Mouse (Mus musculus) heart, postnatal 4 days (tissue): ENCODE measurements at regions not wholly inside any gene's neighbourhood (a gene's known extent, or its start where the extent isn't known, plus 50 kb on each side); places are given as distances from the start of the nearest gene placed in this dataset.

Source experiments
- DNase-seq: peaks from one replicate; pipeline ENCODE4 v3.0.0; 2021

DNA sequence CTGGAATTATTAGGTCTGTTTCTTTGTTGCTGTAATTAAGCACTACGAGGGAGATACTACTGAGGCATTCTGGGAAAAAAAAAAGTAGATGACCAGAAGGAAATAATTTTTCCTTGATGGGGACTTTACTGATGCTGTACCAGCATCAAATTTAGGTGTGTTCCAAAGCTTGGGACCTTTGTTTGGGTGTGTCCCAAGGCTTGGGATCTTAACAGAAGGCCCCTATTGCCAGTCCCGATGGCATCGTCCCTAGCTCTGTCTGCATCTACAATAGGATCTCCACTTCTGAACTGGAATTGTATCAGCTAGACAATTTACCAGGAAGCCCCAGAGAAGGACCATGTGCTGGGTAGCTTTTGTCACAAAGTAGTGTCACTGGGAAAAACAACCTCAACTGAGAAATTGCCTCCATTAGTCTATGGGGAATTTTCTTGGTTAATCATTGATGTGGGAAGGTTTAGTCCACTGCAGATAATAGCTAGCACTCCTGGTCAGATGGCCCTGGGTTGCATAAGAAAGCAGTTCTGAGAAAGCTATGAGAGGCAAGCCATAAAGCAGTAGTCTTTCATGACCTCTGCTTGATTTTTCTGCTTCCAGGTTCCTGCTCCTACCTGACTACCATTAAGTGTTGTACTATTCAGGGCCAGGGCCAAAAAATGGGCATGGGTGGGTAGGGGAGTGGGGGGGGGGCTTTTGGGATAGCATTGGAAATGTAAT lies 392.7 kb downstream of the Igsf11 start:
- DNase-seq: no peak

DNA sequence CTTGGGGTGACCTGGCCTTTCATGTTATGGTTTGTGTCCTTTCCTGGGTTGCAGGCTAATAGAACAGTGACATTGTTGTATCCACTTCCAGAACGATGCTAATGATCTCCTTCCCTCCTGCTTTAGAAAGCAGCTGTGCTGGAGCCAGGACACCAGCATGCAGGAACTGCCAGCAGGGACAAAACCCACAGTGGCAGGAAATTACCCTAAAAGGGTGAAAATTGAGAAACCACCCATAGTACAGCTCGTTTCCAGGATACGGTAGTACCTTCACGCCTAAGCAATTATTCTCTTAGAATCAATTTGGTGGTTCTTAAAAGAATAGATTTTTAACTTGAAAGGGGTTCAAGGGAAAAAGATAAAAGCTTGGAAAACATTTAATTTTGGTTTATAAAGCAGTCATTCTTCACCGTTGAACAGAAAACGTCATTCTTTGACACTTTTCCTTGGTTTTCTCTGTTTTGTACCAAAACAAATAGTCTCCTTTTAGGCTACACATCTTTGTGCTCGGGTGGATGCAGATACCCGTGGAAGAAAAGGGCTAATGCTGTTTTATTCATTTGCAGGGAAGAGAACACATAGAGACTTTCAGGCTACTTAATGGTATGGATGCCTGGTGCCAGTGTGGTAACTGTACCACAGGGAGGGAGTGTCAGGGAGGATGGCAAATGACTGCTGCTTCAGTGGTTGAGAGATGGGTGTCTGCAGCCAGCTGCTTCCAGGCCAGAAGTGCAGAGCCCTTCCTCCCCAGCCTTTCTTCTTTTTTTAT lies 394.5 kb downstream of the Igsf11 start:
- DNase-seq: no peak

DNA sequence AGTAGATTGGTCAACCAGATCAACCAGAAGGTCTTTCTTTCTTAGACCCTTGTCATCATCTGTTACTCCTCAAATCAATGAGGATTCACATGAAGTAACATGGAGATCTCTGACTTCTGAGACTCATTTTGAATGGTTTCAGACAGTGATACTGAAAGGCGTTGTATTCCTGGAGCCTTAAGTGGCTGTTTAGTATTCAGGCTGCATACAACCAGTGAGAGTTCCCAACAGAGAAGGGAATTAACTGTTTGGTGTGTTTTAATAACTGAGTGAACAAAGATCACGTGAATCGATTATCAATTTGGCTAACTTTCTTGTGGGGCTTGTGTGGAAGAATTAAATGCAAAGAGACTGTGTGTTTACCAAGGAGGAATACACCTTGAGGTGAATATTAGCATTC lies 406.4 kb downstream of the Igsf11 start:
- no peak for DNase-seq

DNA sequence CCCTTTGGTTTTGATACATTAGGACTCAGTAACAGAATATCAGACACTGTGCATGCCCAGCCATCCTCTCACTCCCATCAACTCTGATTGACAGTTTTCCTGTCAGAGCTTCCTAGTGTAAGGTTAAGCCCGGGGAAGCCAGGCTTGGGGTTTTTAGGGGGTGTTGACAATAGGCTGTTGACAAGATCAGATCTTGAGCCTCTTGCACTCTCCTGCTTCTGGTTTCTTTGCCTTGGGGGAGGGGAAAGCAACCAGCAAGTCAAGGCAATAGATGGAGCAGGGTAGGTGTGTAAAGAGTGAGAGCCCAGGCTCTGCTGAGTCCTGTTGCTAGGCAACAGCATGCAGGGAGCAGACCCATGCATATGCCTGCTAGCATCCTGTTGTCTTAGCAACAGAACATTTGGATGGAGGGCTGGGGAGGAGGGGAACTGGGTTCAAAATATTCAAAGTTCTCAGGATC lies 410.5 kb downstream of the Igsf11 start:
- no peak for DNase-seq

DNA sequence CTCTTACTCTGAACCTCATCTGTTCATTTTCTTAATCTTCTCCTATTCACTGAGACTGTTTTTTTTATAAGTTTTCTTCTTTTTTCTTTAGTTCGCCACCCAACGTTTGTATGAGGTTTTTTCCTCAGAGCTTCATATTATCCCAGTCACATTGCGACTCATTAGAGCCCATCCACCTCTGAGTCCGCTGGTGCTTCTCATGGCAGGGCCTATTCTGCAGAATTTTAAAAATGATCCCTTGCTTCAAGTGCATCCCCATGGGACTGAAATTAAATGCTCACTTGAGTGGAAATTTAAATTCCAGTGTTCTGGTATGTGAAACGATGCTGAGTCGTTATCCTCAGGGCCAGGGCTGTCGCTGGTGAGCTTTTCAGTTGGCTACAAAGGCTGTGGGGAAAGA lies 410.9 kb downstream of the Igsf11 start:
- DNase-seq: no peak

DNA sequence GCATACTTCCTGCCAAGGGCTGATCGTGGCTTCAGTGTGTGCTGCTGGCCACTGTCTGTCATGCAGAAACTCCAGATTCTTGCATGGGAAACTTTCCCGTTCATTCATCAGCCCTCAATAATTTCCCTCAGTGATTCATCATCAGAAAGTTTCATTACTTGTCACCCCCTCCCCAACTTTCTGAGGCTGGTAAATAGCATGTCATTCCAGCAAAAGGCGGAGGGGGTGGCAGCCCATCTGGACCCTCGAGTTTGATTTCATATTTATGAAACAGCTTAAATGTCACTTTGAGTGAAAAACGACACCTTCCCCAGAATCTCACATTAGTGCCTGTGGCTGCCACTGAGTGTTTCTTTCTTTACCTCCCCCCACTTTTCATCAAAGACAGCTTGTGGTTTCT lies 415.5 kb downstream of the Igsf11 start:
- DNase-seq: no peak

DNA sequence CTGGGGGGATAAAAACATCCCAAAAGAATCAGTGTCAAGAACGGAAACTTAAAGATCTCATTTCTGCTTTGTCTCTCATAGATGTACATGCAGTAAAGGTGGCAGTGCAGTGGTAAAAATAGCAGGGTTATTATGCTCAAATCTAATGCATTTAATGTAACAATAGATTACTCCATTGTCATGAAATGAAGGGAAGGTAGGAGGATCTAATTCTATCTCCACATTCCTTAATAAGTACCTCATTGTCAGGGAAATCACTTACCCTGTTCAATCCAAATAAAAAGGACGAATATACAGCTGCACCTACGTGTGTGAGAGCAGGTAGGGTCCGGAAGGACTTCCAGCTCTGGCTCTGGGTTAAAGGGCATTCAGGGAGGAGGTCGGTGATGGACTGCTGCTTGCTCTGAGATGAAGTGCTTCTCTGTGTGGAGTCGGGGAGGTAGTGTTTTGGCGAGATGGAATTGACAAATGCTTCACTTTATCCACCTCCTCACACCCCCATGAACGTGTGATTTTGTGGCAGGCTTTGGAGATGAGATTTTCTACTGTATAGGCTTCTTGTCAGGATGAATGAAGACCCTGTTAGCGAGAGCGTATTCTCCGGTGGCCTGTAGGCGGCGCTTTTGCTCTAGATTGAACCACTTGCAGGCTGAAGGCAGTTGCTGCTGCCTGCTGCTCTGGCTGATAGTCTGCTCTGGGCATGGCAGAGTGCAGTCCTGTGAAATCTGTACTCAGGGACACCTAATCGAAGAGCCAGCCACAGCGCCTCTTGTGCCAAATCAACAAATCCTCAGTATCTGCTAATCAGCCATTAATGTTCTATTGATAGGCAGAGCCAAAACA lies 424.5 kb downstream of the Igsf11 start:
- peak; percentile 61 for DNase-seq

DNA sequence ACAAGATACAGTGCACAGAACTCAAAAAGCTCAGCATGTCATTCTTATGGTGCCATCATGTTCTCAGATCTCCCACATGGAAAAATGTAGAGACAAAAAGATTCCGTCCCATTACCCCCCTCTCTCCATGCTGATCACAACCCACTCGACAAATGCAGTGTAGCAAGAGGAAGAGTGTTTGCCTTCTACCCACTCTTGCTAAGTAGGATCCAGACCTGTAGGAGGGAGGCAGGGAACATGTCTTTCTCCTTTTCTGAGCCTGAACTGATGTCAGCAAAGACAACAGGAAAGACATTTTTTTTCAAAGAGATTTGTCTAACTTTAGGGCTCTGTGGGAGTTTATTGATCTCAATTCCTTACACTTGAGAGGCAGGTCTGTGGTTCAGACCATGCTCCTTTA lies 433.2 kb downstream of the Igsf11 start:
- no peak for DNase-seq

DNA sequence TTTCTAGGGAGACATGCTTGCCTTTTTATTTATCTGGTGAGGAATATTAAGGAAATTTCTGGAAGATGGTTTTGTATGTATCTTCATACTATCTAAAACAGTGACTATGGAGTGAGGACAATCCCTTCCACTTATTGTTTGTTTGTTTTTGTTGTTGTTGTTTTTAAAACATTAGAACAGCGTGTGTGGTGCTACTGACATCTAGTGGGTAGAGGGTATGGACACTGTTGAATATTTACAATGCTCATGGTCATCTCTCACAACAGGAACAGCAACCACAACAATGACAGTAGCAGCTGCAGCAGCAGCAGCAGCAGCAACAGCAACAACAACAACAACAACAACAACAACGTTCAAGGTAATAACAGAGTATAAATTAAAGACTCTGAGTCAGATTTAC lies 471.2 kb downstream of the Igsf11 start:
- no peak for DNase-seq

DNA sequence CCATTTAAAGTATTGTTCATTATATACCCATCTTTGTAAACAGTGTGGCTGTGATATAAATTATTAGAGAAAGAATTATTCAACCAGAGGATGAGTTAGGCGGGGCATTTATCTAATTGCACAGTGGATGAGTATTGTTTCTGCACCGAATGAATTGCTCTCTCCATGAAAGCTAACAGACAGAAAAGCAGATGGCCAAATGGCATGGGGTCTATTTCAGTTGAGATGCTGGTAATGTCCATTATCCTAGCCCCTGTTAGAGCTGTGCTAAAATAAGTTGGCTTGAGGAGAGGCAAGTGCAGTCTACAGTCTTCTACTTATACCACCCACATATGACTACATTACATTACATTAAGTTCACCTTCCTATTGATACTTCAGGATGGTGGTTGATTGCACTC lies 475.8 kb downstream of the Igsf11 start:
- no peak for DNase-seq

DNA sequence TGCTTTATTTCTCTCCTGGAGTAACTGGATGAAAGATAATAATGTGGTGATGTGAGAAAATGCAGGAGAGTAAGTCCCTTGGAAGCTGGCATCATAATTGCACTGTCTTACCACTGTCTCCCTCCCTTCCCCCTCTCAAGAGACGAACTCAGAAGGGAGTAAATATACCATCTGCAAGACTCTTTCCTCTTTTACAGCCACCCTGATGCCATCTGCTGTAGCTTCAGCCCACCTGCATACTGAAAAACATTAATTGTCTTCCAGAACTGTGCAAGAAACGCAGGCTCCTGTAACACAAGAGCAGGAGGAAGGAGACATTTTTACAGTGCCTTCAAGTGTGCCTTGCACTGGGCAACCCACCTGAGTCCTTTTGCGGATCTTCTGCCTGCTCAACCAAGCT lies 482.1 kb downstream of the Igsf11 start:
- no peak for DNase-seq

DNA sequence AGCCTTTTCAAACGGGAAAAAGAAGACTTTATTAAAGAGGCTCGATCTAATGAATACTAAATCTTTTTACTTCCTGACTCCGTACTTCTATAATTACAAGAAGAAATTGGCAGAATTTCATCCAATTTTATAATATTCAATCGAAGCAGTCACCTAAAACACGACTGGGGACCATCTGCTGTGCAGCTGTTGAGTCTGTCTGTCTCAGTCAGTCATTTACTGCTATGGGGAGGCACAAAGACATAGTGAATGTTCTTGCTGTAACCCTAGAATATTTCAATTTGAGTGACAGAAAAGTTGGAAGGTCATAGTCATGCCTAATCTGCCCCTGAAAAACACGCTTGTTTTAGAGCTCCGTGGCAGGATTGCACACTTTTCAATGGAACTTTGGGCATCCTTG lies 487.5 kb downstream of the Igsf11 start:
- no peak for DNase-seq

DNA sequence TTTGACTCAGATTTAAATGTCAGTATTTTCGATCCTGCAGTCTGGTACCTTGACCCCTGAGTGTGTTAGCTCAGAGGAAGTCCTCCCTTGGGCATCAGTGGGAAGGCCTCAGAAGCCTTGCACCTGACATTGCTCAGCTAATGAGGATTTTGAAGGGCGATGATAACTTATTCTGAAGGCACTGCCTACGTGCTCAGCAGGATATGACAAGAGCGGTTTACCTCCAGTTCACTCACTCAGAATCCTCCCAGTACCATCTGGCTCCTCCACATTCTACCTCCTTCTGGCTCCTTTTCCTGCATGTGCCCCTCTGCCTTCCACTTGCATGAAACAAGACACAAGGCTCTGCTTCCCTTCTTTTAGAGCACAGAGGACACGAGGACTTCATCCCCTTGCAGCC lies 497.5 kb downstream of the Igsf11 start:
- no peak for DNase-seq

DNA sequence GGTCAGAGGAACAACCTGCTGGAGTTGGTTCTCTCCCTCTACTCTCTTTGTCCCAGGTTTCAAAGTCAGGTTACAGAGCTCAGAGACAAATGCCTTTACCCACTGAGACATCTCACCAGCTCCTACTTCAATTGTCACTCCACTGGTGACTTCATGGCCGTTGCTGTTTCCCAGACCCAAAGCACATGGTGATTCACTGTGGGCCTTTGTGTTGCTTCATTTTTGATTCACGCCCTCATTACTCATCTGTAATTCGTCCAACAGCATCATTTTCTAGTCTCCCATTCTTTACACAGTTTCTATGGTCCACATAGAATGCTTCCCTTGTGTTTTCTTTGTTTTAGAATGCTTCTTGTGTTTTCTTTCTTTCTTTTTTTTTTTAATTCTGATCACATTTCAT lies 498.2 kb downstream of the Igsf11 start:
- no peak for DNase-seq

DNA sequence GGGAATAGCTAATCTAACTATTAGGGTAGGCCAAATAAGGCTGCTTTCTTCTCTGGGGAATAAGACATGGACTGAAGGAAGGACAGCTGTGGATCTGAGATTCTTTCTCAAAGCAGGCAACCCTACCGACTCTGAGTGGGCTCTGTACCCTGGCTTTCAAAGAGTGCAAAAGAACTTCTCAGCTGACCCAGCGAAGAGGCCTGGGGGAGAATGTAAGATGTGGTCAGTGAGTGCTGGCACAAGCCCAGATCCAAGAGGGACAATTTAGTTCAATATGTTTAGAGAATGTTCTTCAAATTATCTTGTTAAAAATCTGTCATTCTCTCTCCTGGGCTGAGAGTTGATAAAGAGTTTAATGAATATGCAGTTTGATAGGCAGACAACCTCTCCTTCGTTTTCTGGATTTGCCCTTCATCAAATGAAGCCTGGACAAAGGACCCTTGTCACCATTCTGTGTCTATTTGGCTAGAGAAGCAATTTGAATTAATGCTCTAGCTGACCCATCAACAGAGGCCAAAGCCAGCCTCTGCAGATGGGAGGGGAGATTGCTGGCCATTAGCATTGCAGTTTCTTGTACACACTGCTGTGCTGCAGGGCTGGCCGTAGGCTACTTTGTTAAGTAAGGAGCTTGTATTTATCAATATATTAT lies 509.8 kb downstream of the Igsf11 start:
- DNase-seq: no peak

DNA sequence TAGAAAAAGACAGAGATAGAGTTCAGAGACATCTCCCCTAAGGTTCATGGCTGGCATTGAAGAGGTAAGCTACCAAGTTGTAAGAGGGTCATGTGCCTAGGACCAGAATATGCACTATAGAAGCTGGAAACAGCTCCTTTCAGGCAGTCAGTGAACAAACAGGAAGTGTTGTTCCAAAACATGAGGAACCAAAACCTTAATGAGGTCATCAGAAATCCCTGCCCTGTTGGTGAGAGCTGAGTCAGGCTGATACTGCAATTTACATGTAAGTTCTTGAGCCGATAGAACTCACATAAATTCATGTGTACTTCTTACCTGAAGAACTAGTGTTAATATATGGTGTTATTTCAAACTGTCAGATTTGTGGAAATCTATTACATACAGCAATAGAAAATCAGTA lies 539.1 kb downstream of the Igsf11 start:
- DNase-seq: no peak

DNA sequence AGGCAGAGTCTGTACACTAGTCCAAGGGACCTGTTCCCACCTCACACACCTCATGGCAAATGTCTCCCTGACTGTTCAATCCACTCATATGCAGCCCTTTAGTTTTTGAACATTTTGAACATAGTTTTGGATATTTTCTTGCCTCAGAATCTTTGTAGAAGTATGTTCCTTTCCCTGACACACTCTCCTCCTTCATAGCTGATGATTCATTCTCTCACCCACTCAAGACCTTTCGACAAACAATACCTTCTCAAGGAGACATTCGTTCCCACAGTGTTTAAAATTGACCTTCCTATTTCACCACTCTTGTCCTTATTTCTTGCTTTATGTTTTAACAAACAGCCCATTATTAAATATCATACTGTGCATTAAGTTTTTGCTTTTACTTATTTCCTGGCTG lies 538.4 kb upstream of the Lsamp start:
- DNase-seq: no peak

DNA sequence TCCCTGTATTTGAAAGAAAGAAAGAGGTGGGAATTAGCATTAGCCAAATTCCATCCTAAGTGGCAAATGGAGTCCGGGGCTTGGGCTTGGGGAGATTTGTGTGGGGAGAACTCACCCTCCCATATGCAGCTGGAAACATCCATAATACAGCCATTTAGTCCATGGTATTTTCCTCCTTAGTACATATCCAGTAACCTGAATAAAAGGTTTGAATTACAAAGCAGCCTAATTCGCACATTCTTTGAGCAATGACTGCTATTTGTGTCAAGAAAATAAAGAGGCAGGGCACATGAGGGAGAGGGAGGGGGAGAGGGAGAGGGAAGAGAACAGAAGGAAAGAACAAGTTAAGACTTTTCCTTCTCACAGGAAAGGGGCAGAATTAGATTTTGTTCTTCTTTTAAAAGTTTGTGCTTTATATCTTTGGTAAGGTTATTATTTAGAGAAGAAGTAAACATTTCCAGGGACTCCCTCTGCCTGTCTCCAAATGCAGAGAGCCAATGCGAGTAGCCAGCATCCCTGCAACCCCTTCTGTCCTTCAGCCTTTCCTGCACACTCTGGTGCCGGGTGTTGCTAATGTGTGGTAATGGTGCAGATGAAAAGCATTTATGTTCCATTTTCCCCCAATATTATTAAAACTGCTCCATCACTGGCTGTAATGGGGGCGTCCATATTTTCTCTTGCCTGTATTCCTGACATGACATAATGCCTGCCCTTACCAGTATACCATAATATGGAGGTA lies 530.6 kb upstream of the Lsamp start:
- DNase-seq: no peak
